Mouse (Mus musculus): ENCODE measurements at regions not wholly inside any gene's neighbourhood (a gene's known extent, or its start where the extent isn't known, plus 50 kb on each side); places are given as distances from the start of the nearest gene placed in this dataset.
"Not testable (repeated sequence)": the region's sequence is repeated elsewhere in the genome, so short reads cannot be mapped to it uniquely, and the experiment has no call there.

GRCm38 (mm10) chr7:29639591-29639990 is 87.2 kb downstream of the Catsperg2 start:
- DNase-seq (ENCODE audit: extremely low spot score in 1 of 2, low spot score in 1 of 2), result not testable (repeated sequence)

- no peak for DNase-seq (ENCODE audit: extremely low spot score in 1 of 2, low spot score in 1 of 2)
Observed at GRCm38 (mm10) chr7:29602356-29602755, 83.9 kb upstream of the Sipa1l3 start.

DNA sequence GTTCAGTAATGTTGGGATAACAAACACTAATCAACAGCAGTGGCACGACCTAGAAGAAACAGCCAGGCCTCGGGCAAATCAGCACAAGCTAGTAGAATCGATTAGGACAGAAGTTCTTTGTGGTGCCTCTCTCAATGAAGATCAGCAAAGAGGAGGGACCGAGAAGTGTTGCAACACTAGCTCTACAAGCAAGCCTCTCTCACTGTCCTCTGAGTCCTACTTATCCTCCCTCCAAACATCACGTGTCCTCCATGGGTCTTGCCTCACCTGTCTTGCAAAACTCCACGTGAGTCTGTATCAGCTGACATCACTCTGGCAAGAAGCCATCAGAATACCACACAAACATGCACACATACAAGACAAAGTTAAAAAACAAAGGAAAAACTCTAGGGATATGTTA is 82.9 kb upstream of the Sipa1l3 start:
- no peak for DNase-seq (ENCODE audit: extremely low spot score in 1 of 2, low spot score in 1 of 2)

DNA sequence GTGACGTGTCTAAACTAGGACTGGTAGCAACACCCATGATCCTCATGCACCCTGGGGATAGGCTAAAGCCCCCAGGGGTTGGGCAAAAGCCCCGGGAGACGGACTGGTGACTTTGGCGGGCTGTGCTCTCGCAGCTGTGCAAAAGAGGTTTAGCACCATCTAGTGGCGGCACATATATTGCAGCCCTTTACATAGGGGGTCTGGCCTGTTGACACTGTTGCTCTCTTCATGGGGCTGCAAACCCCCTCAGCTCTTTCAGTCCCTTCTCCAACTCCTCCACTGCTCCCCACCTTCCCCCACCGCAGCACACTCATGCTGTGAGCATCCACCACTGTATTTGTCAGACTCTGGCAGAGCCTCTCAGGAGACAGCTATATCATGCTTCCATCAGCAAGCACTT is 78.8 kb upstream of the Sipa1l3 start:
- peak; percentile 2 to 72 for DNase-seq (ENCODE audit: extremely low spot score in 1 of 2, low spot score in 1 of 2)

- DNase-seq (ENCODE audit: extremely low spot score in 1 of 2, low spot score in 1 of 2), result no peak
Observed at GRCm38 (mm10) chr7:29578128-29578527, 59.7 kb upstream of the Sipa1l3 start.

DNA sequence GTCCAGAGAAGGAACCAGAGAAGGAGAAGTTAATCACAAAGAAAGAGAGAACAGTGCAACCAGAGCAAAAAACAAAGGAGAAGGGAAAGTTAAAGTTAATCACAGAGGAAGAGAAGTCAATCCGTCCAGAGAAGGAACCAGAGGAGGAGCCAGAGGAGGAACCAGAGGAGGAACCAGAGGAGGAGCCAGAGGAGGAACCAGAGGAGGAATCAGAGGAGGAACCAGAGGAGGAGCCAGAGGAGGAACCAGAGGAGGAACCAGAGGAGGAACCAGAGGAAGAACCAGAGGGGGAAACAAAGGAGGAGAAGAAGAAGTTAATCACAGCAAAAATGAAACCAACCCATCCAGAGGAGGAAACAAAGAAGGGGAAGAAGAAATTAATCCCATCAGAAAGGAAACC is 57.2 kb upstream of the Sipa1l3 start:
- DNase-seq (ENCODE audit: extremely low spot score in 1 of 2, low spot score in 1 of 2), result no peak

Data from frontal cortex, adult 2 months (tissue).